Mouse (Mus musculus): ENCODE measurements around the gene Pomgnt2. TPM values are rescaled to one million over a fixed set of nuclear protein-coding genes. Genes with fewer than 3 reads are reported as not detected.

Pomgnt2 gene
- polyA plus RNA-seq, 1 experiment, result 7.6 TPM

DNA sequence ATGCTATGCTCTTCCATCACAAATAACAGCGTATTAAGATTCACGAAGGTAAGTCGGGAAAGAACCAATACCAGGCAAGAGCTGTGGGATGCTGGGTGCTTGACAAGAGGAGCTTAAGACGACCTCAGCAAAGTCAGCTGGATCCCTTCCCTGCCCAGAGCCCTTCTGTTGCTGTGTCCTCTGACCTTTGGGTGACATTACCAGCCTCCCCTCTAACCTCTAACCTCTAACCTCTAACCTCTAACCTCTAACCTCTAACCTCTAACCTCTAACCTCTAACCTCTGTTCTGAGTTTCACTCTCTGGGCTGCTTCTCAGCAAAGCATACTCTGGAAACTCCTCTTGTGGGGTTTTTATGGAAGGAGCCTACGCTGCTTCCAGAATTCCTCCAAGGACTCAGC is 21.2 kb upstream of the Pomgnt2 start:
- Histone ChIP-seq H3K4me1 (ENCODE audit: control insufficient read depth, insufficient read depth, low read length) (peaks cover 4% of the 10 kb centered on the region; the same call in 1 of the 2 replicates), H3K4me3 (ENCODE audit: insufficient read depth, low read length) (no peak overlapping the region), H3K27ac (ENCODE audit: insufficient read depth, low read length) (no peak overlapping the region)
- TF ChIP-seq POLR2A (IDR thresholded peaks at IDR 0.05; ENCODE audit: low read depth, low read length), result no peak
- no peak for TF ChIP-seq CTCF (IDR thresholded peaks at IDR 0.05; ENCODE audit: borderline replicate concordance, insufficient read depth, low read length)

GRCm38 (mm10) chr9:122014241-122014667 is 17.3 kb upstream of the Pomgnt2 start:
- Histone ChIP-seq H3K4me1 (ENCODE audit: control insufficient read depth, insufficient read depth, low read length) (no peaks in the 10 kb centered on the region), H3K27ac (ENCODE audit: insufficient read depth, low read length) (no peak overlapping the region), H3K4me3 (ENCODE audit: insufficient read depth, low read length) (no peak overlapping the region)
- TF ChIP-seq CTCF (IDR thresholded peaks at IDR 0.05; ENCODE audit: borderline replicate concordance, insufficient read depth, low read length) (peak; percentile 84; the same call in 1 of the 2 replicates), POLR2A (IDR thresholded peaks at IDR 0.05; ENCODE audit: low read depth, low read length) (no peak)

GRCm38 (mm10) chr9:122013629-122014028 is 16.7 kb upstream of the Pomgnt2 start:
- Histone ChIP-seq H3K4me1 (ENCODE audit: control insufficient read depth, insufficient read depth, low read length) (no peaks in the 10 kb centered on the region), H3K27ac (ENCODE audit: insufficient read depth, low read length) (no peak overlapping the region), H3K4me3 (ENCODE audit: insufficient read depth, low read length) (no peak overlapping the region)
- TF ChIP-seq POLR2A (IDR thresholded peaks at IDR 0.05; ENCODE audit: low read depth, low read length) (no peak), CTCF (IDR thresholded peaks at IDR 0.05; ENCODE audit: borderline replicate concordance, insufficient read depth, low read length) (no peak)

GRCm38 (mm10) chr9:122012816-122013215 is 15.9 kb upstream of the Pomgnt2 start:
- no peaks in the 10 kb centered on the region for H3K4me1 ChIP-seq (ENCODE audit: control insufficient read depth, insufficient read depth, low read length)
- H3K4me3 ChIP-seq (ENCODE audit: insufficient read depth, low read length), result no peak overlapping the region
- H3K27ac ChIP-seq (ENCODE audit: insufficient read depth, low read length), result no peak overlapping the region
- TF ChIP-seq POLR2A (IDR thresholded peaks at IDR 0.05; ENCODE audit: low read depth, low read length) (no peak), CTCF (IDR thresholded peaks at IDR 0.05; ENCODE audit: borderline replicate concordance, insufficient read depth, low read length) (no peak)

DNA sequence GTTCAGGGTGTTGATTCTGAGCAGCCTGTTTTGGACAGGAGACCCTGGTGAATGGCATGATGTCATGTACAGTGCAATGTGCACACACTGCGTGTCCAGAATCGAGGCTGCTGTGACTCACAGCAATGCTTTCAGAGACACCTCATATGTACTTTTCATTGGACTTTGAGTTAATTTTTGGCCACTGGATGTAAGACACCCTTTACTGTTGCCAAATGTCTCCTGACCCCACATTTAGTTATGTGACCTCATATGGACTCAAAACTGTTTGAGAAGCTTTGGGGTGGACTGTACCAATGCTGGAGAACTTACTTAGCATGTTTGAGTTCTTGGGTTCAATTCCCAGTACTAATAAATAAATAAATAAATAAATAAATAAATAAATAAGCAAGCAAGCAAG is 13.8 kb upstream of the Pomgnt2 start:
- H3K27ac ChIP-seq (ENCODE audit: insufficient read depth, low read length), result no peak overlapping the region
- H3K4me1 ChIP-seq (ENCODE audit: control insufficient read depth, insufficient read depth, low read length), result no peaks in the 10 kb centered on the region
- no peak for TF ChIP-seq CTCF (IDR thresholded peaks at IDR 0.05; ENCODE audit: borderline replicate concordance, insufficient read depth, low read length)
- TF ChIP-seq POLR2A (IDR thresholded peaks at IDR 0.05; ENCODE audit: low read depth, low read length), result no peak
- no peak overlapping the region for H3K4me3 ChIP-seq (ENCODE audit: insufficient read depth, low read length)

GRCm38 (mm10) chr9:122008876-122009275 is 12.0 kb upstream of the Pomgnt2 start:
- Histone ChIP-seq H3K4me3 (ENCODE audit: insufficient read depth, low read length) (no peak overlapping the region), H3K4me1 (ENCODE audit: control insufficient read depth, insufficient read depth, low read length) (no peaks in the 10 kb centered on the region), H3K27ac (ENCODE audit: insufficient read depth, low read length) (no peak overlapping the region)
- TF ChIP-seq POLR2A (IDR thresholded peaks at IDR 0.05; ENCODE audit: low read depth, low read length), result no peak
- no peak for TF ChIP-seq CTCF (IDR thresholded peaks at IDR 0.05; ENCODE audit: borderline replicate concordance, insufficient read depth, low read length)

GRCm38 (mm10) chr9:122006609-122007008 is 9.7 kb upstream of the Pomgnt2 start:
- H3K4me1 ChIP-seq (ENCODE audit: control insufficient read depth, insufficient read depth, low read length), result no peaks in the 10 kb centered on the region

DNA sequence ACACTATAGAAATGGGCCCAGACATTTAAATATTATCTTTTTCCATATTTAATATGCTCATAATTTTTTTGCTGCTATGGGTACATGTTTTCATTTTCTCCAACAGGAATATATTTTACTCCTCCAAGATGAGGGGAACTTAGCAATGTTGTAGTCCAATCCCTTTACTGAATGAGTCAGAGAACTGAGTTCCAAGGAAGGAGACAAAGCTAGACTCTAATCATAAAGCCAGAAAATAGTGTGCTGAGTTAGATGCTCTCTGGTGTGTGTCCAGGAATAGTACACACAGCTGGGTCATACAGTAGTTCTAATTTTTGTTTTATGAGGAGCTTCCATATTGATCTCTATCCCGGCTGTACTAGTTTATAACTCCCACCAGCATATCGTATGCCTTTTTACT is 9.3 kb upstream of the Pomgnt2 start:
- H3K27ac ChIP-seq (ENCODE audit: insufficient read depth, low read length), result no peak overlapping the region
- no peak overlapping the region for H3K4me3 ChIP-seq (ENCODE audit: insufficient read depth, low read length)
- TF ChIP-seq CTCF (IDR thresholded peaks at IDR 0.05; ENCODE audit: borderline replicate concordance, insufficient read depth, low read length) (no peak), POLR2A (IDR thresholded peaks at IDR 0.05; ENCODE audit: low read depth, low read length) (no peak)
- H3K4me1 ChIP-seq (ENCODE audit: control insufficient read depth, insufficient read depth, low read length), result no peaks in the 10 kb centered on the region

More at GRCm38 (mm10) chr9:122006609-122007008, 9.7 kb upstream of the Pomgnt2 start:
- H3K4me3 ChIP-seq (ENCODE audit: insufficient read depth, low read length), result no peak overlapping the region
- no peak overlapping the region for H3K27ac ChIP-seq (ENCODE audit: insufficient read depth, low read length)
- no peak for TF ChIP-seq CTCF (IDR thresholded peaks at IDR 0.05; ENCODE audit: borderline replicate concordance, insufficient read depth, low read length)
- no peak for TF ChIP-seq POLR2A (IDR thresholded peaks at IDR 0.05; ENCODE audit: low read depth, low read length)

GRCm38 (mm10) chr9:121997978-121998377 is 1.1 kb upstream of the Pomgnt2 start:
- 0 out of 2 replicates have a peak, but pooled peaks cover 2% of the 10 kb centered on the region for H3K4me1 ChIP-seq (ENCODE audit: control insufficient read depth, insufficient read depth, low read length)
- no peak overlapping the region for H3K4me3 ChIP-seq (ENCODE audit: insufficient read depth, low read length)
- no peak overlapping the region for H3K27ac ChIP-seq (ENCODE audit: insufficient read depth, low read length)
- TF ChIP-seq POLR2A (IDR thresholded peaks at IDR 0.05; ENCODE audit: low read depth, low read length), result no peak
- TF ChIP-seq CTCF (IDR thresholded peaks at IDR 0.05; ENCODE audit: borderline replicate concordance, insufficient read depth, low read length), result no peak

- Histone ChIP-seq H3K4me3 (ENCODE audit: insufficient read depth, low read length) (peak overlapping the region; percentile 79), H3K27ac (ENCODE audit: insufficient read depth, low read length) (no peak overlapping the region), H3K4me1 (ENCODE audit: control insufficient read depth, insufficient read depth, low read length) (0 out of 2 replicates have a peak, but pooled peaks cover 2% of the 10 kb centered on the region)
- TF ChIP-seq CTCF (IDR thresholded peaks at IDR 0.05; ENCODE audit: borderline replicate concordance, insufficient read depth, low read length), result no peak
- peak; percentile 62 for TF ChIP-seq POLR2A (IDR thresholded peaks at IDR 0.05; ENCODE audit: low read depth, low read length)
Measured at GRCm38 (mm10) chr9:121995508-121996131, 1.3 kb downstream of the Pomgnt2 start.
